Mouse (Mus musculus) midbrain, embryonic 13.5 days (tissue): ENCODE results near the gene Bbof1. TPM values are rescaled to one million over a fixed set of nuclear protein-coding genes. Genes with fewer than 3 reads are reported as not detected.

ENCODE experiments used
- ATAC-seq: fragments of 200-750 bp; cut with Nextera tagmentation; 2 replicates; pipeline ENCODE4 v1.8.0; 2017; ENCODE audit warnings: mild to moderate bottlenecking, moderate TSS enrichment, moderate library complexity
- H3K27ac ChIP-seq: fragments of 300-500 bp; sonication (generic); 2 replicates; pipeline ENCODE4 v1.5.1; 2015; ENCODE audit warnings: inconsistent platforms, mild to moderate bottlenecking, moderate library complexity
- H3K27me3 ChIP-seq: fragments of 300-500 bp; sonication (generic); 2 replicates; pipeline ENCODE4 v1.6.1; 2015; ENCODE audit warnings: mild to moderate bottlenecking, inconsistent platforms
- H3K36me3 ChIP-seq: fragments of 300-500 bp; sonication (generic); 2 replicates; pipeline ENCODE4 v1.6.1; 2015; ENCODE audit warnings: mild to moderate bottlenecking, inconsistent platforms
- H3K4me1 ChIP-seq: fragments of 300-500 bp; sonication (generic); replicated peaks from 2 replicates; pipeline ENCODE4 v1.6.1; 2015; ENCODE audit warnings: inconsistent platforms
- H3K4me2 ChIP-seq: fragments of 300-500 bp; sonication (generic); replicated peaks from 2 replicates; pipeline ENCODE4 v1.6.1; 2015; ENCODE audit warnings: moderate library complexity, mild to moderate bottlenecking, inconsistent platforms
- H3K4me3 ChIP-seq: fragments of 300-500 bp; sonication (generic); replicated peaks from 2 replicates; pipeline ENCODE4 v1.5.1; 2015; ENCODE audit warnings: mild to moderate bottlenecking, inconsistent platforms
- H3K9ac ChIP-seq: fragments of 300-500 bp; sonication (generic); replicated peaks from 2 replicates; pipeline ENCODE4 v1.6.1; 2015; ENCODE audit warnings: mild to moderate bottlenecking, inconsistent platforms
- H3K9me3 ChIP-seq: fragments of 300-500 bp; sonication (generic); 2 replicates; pipeline ENCODE4 v1.6.1; 2016; ENCODE audit warnings: mild to moderate bottlenecking, inconsistent platforms
- WGBS: fragments of 180-500 bp; shearing (Covaris S2); methylation state at CpG from one replicate; pipeline ENCODE4 v1.1.7; 2015; 5-methylcytosine and 5-hydroxymethylcytosine counted together
- polyA plus RNA-seq: library from polyadenylated mRNA; unstranded; fragments of >200 nt; fragmentation: Nextera tagmentation; extraction: Ambion mirVana; gene quantifications from 2 replicates; pipeline ENCODE4 v1.2.1, GENCODE M21; 2015

The Bbof1 gene
- polyA plus RNA-seq, 1 experiment from 2014 or later: 2.5 TPM

DNA sequence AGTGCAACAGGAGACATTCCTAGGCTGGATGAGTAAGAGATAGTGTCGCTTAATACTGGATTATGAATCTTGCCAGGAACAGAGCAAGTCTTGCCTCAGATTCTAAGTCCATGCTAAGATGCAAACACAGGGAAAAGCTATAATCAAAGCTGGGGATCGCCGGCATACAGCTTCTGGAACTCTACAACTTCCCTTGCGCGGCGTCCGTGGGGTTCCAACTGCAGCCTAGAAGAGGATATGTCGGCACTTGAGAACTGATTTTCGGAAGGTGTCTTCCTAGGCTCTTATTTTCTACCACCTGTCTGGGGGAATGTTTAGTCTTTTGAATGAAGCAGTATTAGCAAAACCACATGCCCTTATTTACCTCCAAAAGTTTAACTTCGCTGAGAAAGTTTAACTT, 41.0 kb downstream of the Bbof1 start:
- Histone ChIP-seq H3K27me3 (peaks cover 7% of the 10 kb centered on the region; the same call in 1 of the 2 replicates), H3K9me3 (no peaks in the 10 kb centered on the region), H3K4me1 (peaks cover 25% of the 10 kb centered on the region), H3K36me3 (no peaks in the 10 kb centered on the region), H3K27ac (no peak overlapping the region), H3K9ac (no peak overlapping the region), H3K4me3 (peak overlapping the region; percentile 66), H3K4me2 (peak overlapping the region; percentile 97)
- 55% methylated on average over 10 of the region's 10 CpGs for WGBS
- no peak for ATAC-seq

DNA sequence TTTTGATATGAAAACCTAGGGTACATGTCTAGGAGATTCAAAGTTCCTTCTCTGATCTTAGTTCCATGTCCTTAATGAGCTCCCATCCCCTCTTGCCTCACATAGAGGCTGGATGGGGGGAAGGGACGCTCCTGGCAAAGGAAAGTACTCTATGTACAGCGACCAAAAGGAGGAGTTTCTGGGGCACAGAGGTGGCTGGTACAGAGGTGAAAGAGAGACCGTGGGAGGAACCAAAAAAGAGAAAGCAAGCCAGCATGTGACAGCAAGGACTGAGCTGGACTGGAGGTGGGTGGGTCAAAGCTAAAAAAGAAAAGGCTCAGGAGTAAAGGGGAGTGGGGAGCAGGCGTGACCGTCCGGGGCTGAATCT, 41.5 kb downstream of the Bbof1 start:
- Histone ChIP-seq H3K27me3 (peaks cover 7% of the 10 kb centered on the region; the same call in 1 of the 2 replicates), H3K36me3 (no peaks in the 10 kb centered on the region), H3K4me3 (peak overlapping the region; percentile 66), H3K9me3 (no peaks in the 10 kb centered on the region), H3K4me1 (peaks cover 25% of the 10 kb centered on the region), H3K9ac (peak overlapping the region; percentile 74), H3K27ac (peak overlapping the region; percentile 32), H3K4me2 (peak overlapping the region; percentile 97)
- ATAC-seq: no peak
- 0% methylated on average over 6 of the region's 6 CpGs for WGBS

DNA sequence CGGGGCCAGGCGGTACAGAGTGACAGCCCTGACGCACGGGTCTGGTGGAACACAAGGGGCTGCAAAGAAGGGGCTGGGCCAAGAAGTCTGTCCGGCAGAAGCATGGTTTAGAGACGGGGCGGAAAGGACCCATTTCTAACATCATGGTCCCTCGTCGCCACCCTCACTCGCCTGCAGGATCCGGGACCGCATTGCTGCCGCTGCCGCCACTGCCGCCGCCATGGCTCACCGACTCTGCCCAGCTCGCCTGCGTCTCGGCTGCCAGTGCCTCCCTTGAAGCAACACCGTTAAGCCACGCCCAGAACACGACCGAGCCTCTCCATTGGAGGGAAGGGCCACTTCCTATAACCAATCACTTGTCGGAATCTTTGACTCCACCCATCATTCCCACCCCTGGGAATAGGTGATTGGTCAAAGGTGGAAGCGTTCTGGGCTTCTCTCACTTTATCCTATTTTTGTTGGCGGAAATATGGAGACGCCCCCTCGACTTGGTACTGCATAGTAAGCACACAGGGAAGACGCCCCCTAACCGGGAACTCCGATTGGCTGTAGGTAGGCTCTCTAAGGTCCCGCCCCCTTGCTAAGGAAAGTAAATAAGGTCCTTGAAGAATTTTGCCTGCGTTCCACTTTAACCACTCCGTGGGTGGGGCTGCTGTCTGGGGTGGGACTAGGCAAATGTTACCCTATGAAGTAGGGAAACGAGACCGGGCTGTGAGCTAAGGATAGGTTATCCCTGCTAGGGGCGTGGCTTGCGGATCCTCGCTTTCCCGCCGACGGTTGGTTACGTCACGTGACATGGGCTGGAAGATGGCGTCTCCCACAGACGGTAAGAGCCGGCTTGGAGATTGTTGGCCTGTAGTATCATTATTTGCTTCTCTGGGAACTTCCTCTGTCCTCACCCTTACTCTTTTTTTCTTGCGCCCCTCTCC, 42.1 kb downstream of the Bbof1 start, which contains the start of the genes Aldh6a1 and Lin52:
Gene Aldh6a1, minus strand, starts transcription at position 287 of the 929 bp plus-strand sequence.
Gene Lin52, plus strand, starts transcription at position 705 of the 929 bp plus-strand sequence.
- H3K36me3 ChIP-seq: no peaks in the 10 kb centered on the region
- H3K4me1 ChIP-seq: peaks cover 25% of the 10 kb centered on the region
- under 1% methylated on average over 49 of the region's 49 CpGs for WGBS
- H3K9me3 ChIP-seq: no peaks in the 10 kb centered on the region
- peak within 1 kb of the TSS; percentile 55 for H3K27ac ChIP-seq
- H3K27me3 ChIP-seq: peaks cover 6% of the 10 kb centered on the region; the same call in 1 of the 2 replicates
- peak within 1 kb of the TSS; percentile 66 for H3K4me3 ChIP-seq
- ATAC-seq: peak; percentile 99
- H3K9ac ChIP-seq: peak within 1 kb of the TSS; percentile 74
- H3K4me2 ChIP-seq: peak within 1 kb of the TSS; percentile 97

DNA sequence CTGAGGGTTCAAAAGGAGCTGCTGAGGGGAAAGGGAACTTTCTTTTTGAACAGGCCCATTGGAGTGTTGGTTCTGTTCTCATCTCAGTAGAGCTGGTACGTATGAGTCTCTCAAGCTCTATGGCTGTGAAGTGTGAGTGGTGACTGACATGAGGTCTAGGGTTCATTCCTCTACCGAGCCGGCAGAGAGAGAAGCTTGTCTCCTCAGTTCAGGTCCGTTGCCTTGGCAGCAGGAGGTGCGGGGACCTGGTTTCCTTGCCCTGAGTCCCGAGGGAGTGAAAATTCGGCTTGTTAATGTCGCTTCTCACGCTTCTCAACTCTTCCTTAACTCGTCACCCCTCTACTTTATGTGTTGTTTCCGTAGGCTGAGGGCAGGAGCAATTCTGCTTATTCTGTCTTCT, 42.9 kb downstream of the Bbof1 start:
- H3K4me2 ChIP-seq: peak overlapping the region; percentile 97
- peaks cover 25% of the 10 kb centered on the region for H3K4me1 ChIP-seq
- no peak for ATAC-seq
- H3K9me3 ChIP-seq: no peaks in the 10 kb centered on the region
- H3K27ac ChIP-seq: peak overlapping the region; percentile 55
- H3K4me3 ChIP-seq: peak overlapping the region; percentile 66
- H3K27me3 ChIP-seq: peaks cover 4% of the 10 kb centered on the region; the same call in 1 of the 2 replicates
- under 1% methylated on average over 11 of the region's 11 CpGs for WGBS
- H3K9ac ChIP-seq: peak overlapping the region; percentile 70
- H3K36me3 ChIP-seq: 0 out of 2 replicates have a peak, but pooled peaks cover under 1% of the 10 kb centered on the region

DNA sequence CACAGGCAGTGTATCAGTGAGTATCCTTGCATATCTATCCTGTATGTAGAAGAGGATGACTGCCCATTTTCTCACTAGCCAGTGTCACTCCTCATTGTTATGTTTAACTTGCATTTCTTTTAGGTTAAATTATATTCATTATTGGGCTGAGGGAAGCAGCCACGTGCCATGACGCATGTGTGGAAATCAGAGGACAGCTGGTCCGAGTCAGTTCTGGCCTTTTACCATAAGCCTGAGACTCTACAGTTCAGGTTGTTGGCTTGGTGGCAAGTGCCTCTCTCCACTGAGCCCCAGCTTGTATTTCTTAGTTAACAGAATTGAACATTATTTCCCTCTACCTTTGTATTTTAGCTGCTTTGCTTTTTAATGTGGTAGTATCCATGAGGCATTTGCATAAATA, 48.0 kb downstream of the Bbof1 start:
- Histone ChIP-seq H3K4me2 (no peak overlapping the region), H3K9me3 (no peaks in the 10 kb centered on the region), H3K9ac (no peak overlapping the region), H3K36me3 (peaks cover 32% of the 10 kb centered on the region), H3K4me3 (no peak overlapping the region), H3K27ac (no peak overlapping the region), H3K27me3 (no peaks in the 10 kb centered on the region), H3K4me1 (peaks cover 15% of the 10 kb centered on the region)
- 93% methylated on average over 3 of the region's 3 CpGs for WGBS
- ATAC-seq: no peak

DNA sequence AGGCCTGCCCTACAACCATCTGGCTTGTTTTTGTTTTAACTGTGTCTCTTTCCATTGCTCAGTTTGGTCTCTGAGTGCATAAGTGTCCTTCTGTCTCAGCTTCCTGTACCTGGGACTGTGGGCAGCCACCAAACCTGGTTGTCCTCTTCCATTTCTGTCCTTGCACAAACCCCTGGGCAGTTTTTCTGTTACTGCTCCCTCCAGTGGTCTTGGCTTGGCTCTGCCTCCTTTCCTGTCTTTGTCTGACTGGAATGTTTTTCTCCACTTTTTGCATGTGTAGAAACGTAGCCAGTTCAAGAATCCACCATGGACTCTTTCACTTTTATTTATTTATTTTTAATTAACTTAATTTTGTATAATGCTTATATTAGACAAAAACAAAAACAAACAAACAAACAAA, 51.0 kb downstream of the Bbof1 start:
- no peak overlapping the region for H3K9ac ChIP-seq
- H3K36me3 ChIP-seq: peaks cover 58% of the 10 kb centered on the region
- H3K27ac ChIP-seq: no peak overlapping the region
- WGBS: 47% methylated on average over 1 of the region's 1 CpGs
- H3K4me3 ChIP-seq: no peak overlapping the region
- H3K9me3 ChIP-seq: no peaks in the 10 kb centered on the region
- H3K4me1 ChIP-seq: no peaks in the 10 kb centered on the region
- no peak for ATAC-seq
- no peak overlapping the region for H3K4me2 ChIP-seq
- H3K27me3 ChIP-seq: no peaks in the 10 kb centered on the region

DNA sequence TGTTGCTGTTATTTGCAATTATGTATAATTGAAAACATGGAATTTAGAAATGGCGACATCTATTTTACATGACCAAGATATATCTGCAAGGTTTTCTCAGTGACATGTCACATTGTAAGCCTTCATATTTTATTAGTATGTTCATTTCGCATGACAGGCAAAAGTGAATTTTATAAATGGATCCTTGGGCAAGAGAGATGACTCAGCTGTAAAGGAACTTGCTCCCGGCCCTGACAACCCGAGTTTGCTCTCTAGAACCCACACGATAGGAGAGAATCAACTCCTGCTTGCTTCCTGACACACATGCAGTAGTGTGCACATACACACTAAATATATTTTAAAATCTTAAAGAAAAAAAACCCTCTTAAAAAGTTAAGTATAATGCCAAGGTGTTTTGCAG, 52.5 kb downstream of the Bbof1 start:
- Histone ChIP-seq H3K27ac (no peak overlapping the region), H3K9me3 (no peaks in the 10 kb centered on the region), H3K4me2 (no peak overlapping the region), H3K27me3 (no peaks in the 10 kb centered on the region), H3K9ac (no peak overlapping the region), H3K36me3 (peaks cover 61% of the 10 kb centered on the region), H3K4me3 (no peak overlapping the region), H3K4me1 (no peaks in the 10 kb centered on the region)
- 92% methylated on average over 5 of the region's 5 CpGs for WGBS
- no peak for ATAC-seq

DNA sequence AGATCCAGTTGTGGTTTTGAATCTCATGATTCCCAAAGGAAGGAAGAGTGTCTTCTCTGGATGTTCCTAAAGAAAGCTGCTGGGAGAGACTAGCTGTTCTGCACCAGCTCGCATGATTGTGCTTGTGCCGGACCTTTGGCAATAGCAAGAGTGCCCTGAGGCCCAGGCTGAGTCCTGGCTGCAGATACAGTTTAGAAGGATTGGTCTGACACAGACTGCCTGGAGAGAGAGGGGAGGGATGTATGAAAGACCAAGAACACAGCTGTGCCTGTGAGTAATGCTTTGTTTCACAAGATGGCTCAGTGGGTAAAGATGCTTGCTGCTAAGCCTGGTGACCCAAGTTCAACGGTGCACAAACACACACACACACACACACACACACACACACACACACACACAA, 54.0 kb downstream of the Bbof1 start:
- Histone ChIP-seq H3K4me2 (no peak overlapping the region), H3K9me3 (no peaks in the 10 kb centered on the region), H3K36me3 (peaks cover 55% of the 10 kb centered on the region), H3K9ac (0 out of 2 replicates have a peak overlapping the region, but pooled peaks have one; percentile 29), H3K27me3 (no peaks in the 10 kb centered on the region), H3K4me3 (no peak overlapping the region), H3K4me1 (no peaks in the 10 kb centered on the region), H3K27ac (no peak overlapping the region)
- ATAC-seq: no peak
- WGBS: 92% methylated on average over 3 of the region's 3 CpGs

DNA sequence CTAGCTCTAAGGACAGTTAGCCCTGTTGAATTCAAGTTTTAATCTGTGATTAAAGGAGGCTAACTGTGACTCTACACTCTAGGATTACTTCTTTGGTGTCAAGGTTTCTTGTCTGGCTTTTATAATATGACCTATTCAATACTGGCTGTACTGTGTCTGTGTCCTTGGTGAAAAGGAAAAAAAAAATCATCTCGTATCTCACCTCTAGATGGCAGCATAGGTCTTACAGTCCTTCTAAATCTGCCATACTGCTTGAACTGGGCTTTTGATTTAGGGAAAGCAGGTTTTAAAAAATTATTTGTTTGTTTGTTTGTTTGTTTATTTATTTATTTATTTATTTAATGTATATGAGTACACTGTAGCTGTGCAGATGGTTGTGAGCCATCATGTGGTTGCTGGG, 59.8 kb downstream of the Bbof1 start:
- Histone ChIP-seq H3K27me3 (no peaks in the 10 kb centered on the region), H3K4me1 (no peaks in the 10 kb centered on the region), H3K4me3 (no peak overlapping the region), H3K9me3 (no peaks in the 10 kb centered on the region), H3K27ac (no peak overlapping the region), H3K9ac (no peak overlapping the region), H3K36me3 (peaks cover 17% of the 10 kb centered on the region), H3K4me2 (no peak overlapping the region)
- ATAC-seq: no peak
- 3% methylated on average over 1 of the region's 1 CpGs for WGBS

DNA sequence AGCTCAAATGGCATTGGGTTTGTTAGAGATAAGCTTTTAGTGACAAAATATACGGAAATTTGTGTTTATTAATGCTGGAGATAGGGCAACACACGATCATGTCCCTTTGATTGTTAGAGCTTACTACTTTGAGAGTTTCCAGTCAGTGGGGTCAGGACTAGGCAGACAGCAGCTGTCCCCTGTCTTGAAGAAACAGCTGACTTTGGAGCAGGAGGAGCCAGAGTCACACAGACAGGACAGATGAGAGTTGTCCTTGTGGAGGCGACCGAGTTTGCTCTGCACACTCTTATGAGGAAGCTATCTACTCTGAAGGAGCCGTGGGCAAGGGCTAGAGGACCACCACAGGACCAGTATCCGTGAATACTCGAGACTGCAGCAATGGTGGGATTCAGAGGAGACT, 70.1 kb downstream of the Bbof1 start:
- H3K9me3 ChIP-seq: no peaks in the 10 kb centered on the region
- no peak for ATAC-seq
- H3K4me2 ChIP-seq: no peak overlapping the region
- H3K27me3 ChIP-seq: peaks cover 8% of the 10 kb centered on the region; the same call in 1 of the 2 replicates
- WGBS: 95% methylated on average over 7 of the region's 7 CpGs
- H3K36me3 ChIP-seq: peaks cover 13% of the 10 kb centered on the region
- H3K4me1 ChIP-seq: no peaks in the 10 kb centered on the region
- no peak overlapping the region for H3K9ac ChIP-seq
- no peak overlapping the region for H3K27ac ChIP-seq
- no peak overlapping the region for H3K4me3 ChIP-seq

DNA sequence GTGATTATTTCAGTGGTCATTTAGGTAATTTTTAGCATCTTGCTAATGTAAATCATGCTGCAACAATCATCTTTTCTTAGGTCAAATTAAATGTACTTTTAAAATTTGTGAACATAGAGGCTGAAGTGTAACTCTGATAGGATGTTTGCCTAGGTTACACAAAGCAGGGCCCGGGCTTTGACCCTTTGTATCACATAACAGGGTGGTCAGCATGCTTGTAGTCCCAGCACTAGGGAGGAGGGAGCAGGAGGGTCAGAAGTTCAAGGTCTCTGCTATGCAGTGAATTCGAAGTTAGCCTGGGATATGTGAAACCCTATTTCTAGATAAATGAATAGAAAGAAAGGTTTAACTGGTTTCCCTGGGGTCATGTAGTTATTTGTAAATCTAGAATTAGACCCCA, 72.4 kb downstream of the Bbof1 start:
- no peak overlapping the region for H3K4me3 ChIP-seq
- H3K9ac ChIP-seq: no peak overlapping the region
- no peak overlapping the region for H3K27ac ChIP-seq
- no peak overlapping the region for H3K4me2 ChIP-seq
- no peaks in the 10 kb centered on the region for H3K4me1 ChIP-seq
- ATAC-seq: no peak
- H3K27me3 ChIP-seq: peaks cover 23% of the 10 kb centered on the region
- no peaks in the 10 kb centered on the region for H3K9me3 ChIP-seq
- 63% methylated on average over 2 of the region's 2 CpGs for WGBS
- peaks cover 11% of the 10 kb centered on the region; the same call in 1 of the 2 replicates for H3K36me3 ChIP-seq

DNA sequence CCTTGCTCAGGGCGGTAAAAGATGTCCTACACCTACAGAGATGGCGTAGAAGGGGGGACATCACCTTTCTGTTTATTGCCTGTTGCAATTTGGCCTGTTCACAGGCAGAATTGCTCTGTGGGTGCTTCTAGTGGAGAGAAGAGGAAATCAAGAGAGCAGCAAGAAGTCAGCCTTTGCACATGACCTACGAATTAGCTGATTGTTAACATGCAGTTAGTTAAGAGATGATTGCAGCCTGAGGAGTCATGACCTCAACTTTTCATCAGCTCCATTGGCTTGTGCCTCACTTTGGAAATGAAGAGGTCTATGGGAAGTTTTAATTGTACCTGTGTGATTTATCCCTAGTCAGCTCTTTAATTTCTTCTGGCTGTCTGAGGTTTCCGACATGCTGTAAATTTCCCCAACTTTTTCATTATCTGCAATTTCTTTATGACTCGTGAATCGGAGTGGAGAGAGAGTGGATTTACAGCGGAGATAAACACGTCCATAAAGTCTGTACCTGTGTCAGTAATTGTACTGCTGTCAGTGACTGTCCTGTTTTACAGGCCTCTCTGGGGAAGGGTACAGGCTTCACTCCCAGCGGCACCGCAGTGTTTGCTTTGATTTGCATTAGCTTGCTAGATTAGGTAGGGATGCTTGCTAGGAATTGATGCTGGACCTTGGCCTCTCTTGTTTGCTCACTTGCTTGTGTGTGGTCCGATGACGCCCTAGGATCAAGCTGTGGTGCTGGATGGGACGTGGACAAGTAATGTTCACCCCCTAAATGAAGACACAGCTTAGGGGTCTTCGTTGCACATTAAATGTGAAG, 74.1 kb downstream of the Bbof1 start:
- Histone ChIP-seq H3K27me3 (peaks cover 23% of the 10 kb centered on the region), H3K9me3 (no peaks in the 10 kb centered on the region), H3K4me2 (no peak overlapping the region), H3K27ac (no peak overlapping the region), H3K4me3 (no peak overlapping the region), H3K36me3 (peaks cover 11% of the 10 kb centered on the region; the same call in 1 of the 2 replicates), H3K4me1 (peaks cover 9% of the 10 kb centered on the region), H3K9ac (no peak overlapping the region)
- 87% methylated on average over 14 of the region's 14 CpGs for WGBS
- ATAC-seq: no peak
